Mouse (Mus musculus) brain, embryonic 14.5 days (tissue): ENCODE results near the gene Ttll1. TPM values are rescaled to one million over a fixed set of nuclear protein-coding genes. Genes with fewer than 3 reads are reported as not detected.
A peak's percentile ranks its signal among the peaks of the same experiment; 100 is the strongest.

ENCODE experiments used
- DNase-seq: peaks from one replicate; pipeline ENCODE4 v3.0.0-alpha.2; 2011; ENCODE audit warnings: low read depth
- CTCF ChIP-seq: fragments of 200-500 bp; IDR thresholded peaks from 2 replicates; pipeline ENCODE4 v1.5.1; 2012; ENCODE audit warnings: inconsistent platforms, mild to moderate bottlenecking, moderate library complexity, borderline replicate concordance; ENCODE audit not compliant: insufficient read depth, insufficient read length; ENCODE audit errors: extremely low read depth
- POLR2A ChIP-seq: fragments of 200-500 bp; IDR thresholded peaks from 2 replicates; pipeline ENCODE4 v1.6.1; 2012; ENCODE audit warnings: mild to moderate bottlenecking, inconsistent platforms, borderline replicate concordance; ENCODE audit not compliant: poor library complexity, insufficient read depth, insufficient read length, severe bottlenecking; ENCODE audit errors: extremely low read depth
- polyA plus RNA-seq: library from polyadenylated mRNA; depleted of rRNA; stranded (reverse); fragments of >200 nt; gene quantifications from 2 replicates; pipeline ENCODE4 v1.2.3, GENCODE M21; 2012; rRNA removed

The Ttll1 gene
- polyA plus RNA-seq, 1 experiment: 89.6 TPM

DNA sequence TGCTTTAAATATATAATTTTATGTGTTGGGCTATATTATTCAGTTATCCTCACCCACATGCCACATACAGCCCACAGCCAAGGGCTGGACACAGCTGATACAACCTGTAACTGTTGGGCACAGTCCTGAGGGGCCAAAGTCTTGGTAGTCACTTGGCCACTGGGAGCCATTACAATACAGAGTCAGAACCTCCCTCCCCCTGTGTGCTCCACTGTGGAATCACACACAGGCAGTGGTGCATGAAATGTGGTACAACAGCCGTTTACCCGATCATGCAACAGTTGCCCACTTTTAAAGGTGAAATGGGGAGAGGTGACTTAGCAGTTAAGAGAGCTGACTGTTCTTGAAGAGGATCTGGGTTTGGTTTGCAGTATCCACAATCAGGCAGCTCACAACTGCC is 60.7 kb downstream of the Ttll1 start:
- no peak for DNase-seq
- TF ChIP-seq CTCF: no peak
- TF ChIP-seq POLR2A: no peak

DNA sequence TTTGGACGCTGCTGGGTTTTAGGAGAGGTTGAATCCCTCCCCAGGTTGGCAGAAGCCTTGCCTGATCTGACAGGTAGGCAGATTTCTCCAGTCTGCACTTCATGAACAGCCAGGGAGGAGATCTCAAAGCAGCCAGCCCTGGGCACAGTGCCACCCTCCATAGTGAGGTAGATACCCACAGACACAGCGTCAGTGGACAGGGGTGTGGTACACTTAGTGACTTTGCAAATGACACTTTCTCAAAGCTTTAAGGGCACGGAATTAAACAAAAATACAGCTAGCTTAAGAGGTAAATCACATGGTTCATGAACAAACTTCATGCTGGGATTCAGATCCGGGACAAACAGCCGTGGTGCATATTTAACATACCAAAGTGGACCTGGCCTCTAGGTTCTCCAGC is 62.0 kb downstream of the Ttll1 start:
- TF ChIP-seq POLR2A (no peak), CTCF (no peak)
- DNase-seq: no peak

DNA sequence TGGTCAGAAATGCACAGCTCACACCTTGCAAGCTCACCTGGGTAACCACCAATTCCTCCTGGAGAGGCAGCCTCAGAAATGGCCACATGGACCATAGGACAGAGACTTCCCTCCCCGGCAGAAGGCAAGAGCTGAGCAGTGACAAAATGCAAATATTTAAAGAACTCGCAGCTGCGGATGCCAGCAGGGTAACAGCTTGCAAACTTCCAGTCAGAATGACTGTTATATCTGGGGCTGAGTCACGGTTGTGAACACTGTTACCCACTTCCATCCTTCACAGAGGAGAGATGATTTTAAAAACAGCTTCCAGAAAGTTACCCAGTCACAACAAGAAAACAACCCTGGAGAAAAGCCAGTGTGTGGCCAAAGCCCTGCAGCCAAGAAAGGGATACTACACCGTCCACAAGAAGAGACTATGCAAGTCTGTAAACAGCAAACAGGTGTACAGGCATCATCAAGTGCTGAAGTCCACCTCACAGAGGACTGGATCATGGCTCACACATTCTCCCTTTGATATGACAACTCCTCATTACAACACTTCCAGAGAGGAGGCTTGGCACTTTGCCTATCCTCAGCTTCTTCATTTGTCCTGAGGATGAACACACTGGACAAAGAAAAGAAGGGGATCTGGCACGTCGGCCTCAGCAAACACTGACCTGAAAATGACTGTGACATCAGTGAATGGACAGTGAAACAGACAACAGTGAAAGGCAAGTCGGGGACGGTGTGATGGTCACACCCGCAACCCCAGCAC is 62.7 kb downstream of the Ttll1 start:
- peak; percentile 46 for DNase-seq
- TF ChIP-seq POLR2A (no peak), CTCF (no peak)

DNA sequence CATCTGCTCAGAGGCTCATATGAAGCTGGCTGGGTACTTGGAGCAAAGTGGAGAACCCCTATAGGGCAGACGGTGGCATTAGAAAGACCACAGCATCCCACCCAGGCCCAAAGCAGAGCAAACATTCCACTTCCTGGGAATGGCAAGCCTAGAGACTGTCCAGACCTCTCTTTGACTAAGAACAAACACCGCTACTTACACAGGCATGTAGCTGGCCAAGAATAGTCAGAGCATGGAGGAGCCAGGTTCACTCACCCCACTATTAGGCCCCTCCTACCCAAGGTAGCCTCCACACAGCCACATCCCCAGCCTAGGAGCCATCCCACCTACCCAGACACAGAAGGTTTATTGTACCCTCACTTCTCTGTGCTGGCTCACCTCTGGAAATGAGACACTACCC is 64.8 kb downstream of the Ttll1 start:
- DNase-seq: no peak
- TF ChIP-seq POLR2A: no peak
- TF ChIP-seq CTCF: no peak

DNA sequence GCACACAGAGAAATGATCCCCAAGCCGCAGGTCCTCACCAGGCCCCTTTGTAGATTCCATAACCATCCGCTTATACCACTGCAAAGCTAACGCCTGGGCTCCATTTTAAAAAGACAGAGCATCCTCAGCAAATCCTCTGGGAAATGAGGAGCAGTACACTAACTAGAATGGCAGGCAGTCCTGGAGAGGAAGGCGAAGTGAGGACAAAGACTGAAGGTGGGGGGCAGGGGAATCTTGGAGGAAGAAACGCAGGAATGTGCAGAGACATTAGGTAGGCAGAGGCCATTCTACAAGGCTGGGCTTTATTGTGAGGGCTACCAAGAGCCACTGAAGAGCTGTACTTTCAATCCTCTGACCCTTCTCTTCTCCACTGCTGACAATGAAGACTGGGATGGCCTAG is 65.3 kb downstream of the Ttll1 start:
- no peak for DNase-seq
- no peak for TF ChIP-seq POLR2A
- no peak for TF ChIP-seq CTCF

DNA sequence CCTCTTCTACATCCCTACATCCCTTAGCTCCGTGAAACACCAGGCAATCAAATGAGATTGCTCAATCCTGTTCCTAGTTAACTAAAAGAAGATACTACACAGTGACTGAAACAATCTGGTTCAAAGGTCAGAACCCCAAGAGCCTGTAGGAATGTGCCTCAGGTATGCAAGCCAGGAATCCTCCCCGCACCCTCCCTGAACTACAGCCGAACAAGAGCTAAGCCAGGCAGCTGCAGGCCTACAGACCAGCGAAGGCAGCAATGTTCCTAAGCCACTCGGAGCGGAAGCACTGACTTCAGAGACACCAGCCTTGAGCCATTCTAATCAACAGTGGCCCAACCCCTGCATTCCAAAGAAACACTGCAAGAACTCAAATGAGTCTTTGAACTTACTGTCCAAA is 66.3 kb downstream of the Ttll1 start:
- TF ChIP-seq POLR2A (no peak), CTCF (no peak)

DNA sequence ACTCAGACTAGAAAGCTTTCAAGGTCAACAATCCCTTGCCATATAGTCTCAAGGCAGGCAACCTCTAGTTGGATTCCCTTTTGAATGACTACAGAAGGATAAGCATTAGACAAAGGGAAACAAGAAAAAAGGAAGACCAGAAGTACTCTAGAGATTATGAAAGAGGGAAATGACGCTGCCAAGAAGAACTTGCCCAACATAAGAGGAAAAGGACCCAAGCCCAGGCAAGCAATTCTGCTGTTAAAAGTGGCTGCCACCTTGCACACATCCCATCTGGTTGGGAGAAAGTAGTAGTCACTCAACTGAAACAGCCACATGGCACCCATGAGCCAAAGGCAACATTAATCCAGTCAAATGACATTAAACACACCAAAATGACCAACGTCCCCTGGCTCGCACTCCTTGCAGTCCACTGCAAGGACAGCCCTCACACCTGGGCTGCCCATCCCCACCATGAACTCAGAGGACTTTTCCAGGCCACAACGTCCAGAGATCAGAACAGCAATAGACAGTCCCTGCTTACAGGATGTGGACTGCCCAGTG is 68.1 kb downstream of the Ttll1 start:
- DNase-seq: no peak
- no peak for TF ChIP-seq CTCF
- no peak for TF ChIP-seq POLR2A

More for the DNA sequence above, 66.3 kb downstream of the Ttll1 start:
- DNase-seq: no peak

DNA sequence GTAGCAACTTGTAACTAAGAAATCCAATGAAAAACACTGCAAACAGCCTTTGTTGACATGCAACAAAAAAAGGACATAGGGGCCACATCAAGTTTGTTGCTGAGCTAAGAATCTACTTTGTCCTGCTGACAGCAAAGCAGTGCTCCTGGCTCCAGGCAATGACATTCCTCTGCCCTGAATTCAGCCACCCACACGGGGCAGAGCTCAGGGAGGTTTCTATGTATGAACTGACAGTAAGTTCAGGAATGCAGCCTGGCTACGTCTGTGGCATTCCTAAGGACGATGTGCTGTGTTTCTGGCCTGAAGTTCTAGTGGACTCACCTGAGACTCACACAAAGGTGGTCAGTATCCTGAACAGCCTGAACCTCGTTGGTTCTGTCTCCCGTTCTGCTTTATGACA is 70.0 kb downstream of the Ttll1 start:
- no peak for DNase-seq
- TF ChIP-seq POLR2A (no peak), CTCF (no peak)

DNA sequence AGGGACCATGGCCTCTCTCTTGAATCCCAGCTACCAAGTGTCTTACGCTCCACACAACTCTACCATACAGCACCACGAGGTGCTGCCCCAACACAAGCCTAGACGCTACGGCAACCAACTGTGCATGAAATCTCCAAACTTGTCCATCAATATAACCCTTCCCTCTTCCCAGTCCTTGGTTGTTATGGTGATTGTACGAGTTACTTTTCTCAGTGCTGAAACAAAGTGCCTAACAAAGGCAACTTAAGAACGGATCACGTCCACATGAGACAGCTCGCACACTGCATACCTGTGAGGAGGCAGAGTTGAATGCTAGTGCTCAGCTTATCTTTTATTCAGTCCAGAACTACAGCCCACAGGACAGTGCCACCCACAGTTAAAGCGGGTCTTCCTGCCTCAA is 74.2 kb downstream of the Ttll1 start:
- no peak for TF ChIP-seq POLR2A
- TF ChIP-seq CTCF: no peak
- no peak for DNase-seq

DNA sequence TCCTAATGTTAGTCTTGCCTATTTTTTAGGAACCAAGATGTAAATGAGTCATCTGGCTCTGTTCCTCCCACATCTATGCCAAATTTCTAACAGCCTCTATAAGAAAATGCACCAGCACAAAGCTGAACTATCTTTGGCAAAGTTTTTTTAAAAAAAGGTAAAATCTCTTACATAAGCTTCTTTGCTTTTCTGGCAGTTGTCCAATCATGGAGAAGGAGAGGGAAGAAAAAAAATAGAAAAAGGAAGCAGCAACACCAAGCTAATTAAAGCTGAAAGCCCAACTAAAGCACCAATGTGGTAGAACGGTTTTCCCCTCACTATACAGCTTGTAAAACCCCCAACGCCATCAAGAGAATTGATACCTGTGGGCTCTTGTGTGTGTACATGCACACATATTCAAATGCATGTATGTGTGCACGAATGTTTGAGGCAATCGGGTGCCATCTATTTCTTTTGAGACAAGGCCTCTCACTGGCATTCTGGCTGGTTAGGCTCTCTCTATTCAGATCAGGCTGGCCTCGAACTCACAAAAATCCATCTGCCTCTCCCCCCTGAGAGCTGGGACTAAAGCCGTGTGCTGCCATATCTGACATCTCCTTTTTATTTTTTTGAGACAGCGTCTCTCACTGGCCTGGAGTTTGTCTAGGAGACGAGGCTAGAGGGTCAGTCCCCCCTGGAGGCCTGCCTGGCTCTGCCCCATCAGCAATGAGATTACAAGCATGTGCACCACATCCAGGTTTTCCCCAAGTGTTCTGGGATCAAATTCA is 75.2 kb downstream of the Ttll1 start:
- DNase-seq: peak; percentile 41
- TF ChIP-seq POLR2A (no peak), CTCF (no peak)

DNA sequence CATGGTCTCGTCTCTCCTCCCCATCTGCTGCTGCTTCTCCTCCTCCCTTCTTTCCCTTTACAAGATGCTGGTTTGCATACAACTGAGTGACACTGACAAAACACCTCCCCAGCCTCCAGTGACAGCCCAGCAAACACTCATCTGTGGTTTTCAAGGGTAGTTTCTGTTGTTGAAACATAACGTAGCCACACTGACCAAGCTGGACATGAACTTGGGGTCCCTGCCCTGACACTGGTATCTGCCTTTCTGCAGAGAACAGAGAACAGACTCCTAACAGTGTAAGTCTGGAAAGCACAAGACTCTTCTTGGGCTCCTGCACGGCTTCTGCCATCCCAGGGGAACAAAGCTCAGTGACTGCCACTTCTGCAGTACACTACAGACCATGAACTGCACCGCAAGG is 76.0 kb downstream of the Ttll1 start:
- DNase-seq: no peak
- TF ChIP-seq CTCF (no peak), POLR2A (no peak)

Other genes with a start within 250 kb of the Ttll1 start
- gene Arfgap3, start 160.6 kb downstream of the Ttll1 start, polyA plus RNA-seq: 40.3 and 43.9 TPM in 2 replicates
- 23.7 and 31.4 TPM in 2 replicates for gene Pacsin2, start 46.3 kb downstream of the Ttll1 start, polyA plus RNA-seq
- gene Bik, start 16.0 kb upstream of the Ttll1 start, polyA plus RNA-seq: 0.71 and 1.3 TPM in 2 replicates
- gene Tspo, start 52.7 kb upstream of the Ttll1 start, polyA plus RNA-seq: 7.1 and 9.9 TPM in 2 replicates
- 32.8 and 38.7 TPM in 2 replicates for gene Mcat, start 52.9 kb upstream of the Ttll1 start, polyA plus RNA-seq
- 49.8 and 56.6 TPM in 2 replicates for gene Ttll12, start 84.3 kb upstream of the Ttll1 start, polyA plus RNA-seq
- gene Scube1, start 214.1 kb upstream of the Ttll1 start, polyA plus RNA-seq: 15.1 and 24.7 TPM in 2 replicates